Mouse (Mus musculus) megakaryocyte-erythroid progenitor cell, adult 5-6 weeks (primary cell): ENCODE results near the gene Plxna4. TPM values are rescaled to one million over a fixed set of nuclear protein-coding genes. Genes with fewer than 3 reads are reported as not detected.
A peak's percentile ranks its signal among the peaks of the same experiment; 100 is the strongest.
"Not testable (repeated sequence)": the region's sequence is repeated elsewhere in the genome, so short reads cannot be mapped to it uniquely, and the experiment has no call there.

ENCODE experiments used
- ATAC-seq: replicated peaks from 2 replicates; pipeline ENCODE4 v1.8.0; 2016; ENCODE audit warnings: mild to moderate bottlenecking, inconsistent platforms; ENCODE audit not compliant: severe bottlenecking, poor library complexity, low FRiP score, low TSS enrichment
- total RNA-seq, 2 experiments: library from RNA; stranded (forward) in 1 of 2; stranded (reverse) in 1 of 2; fragments of 200-1000, 215-1000 nt in 1 of 2; fragments of >200 nt in 1 of 2; fragmentation: Nextera tagmentation in 1 of 2; gene quantifications; 2 replicates each; pipeline ENCODE4 v1.2.3; 2014 to 2017

Gene Plxna4
- total RNA-seq, 2 experiments from 2014 or later: 0.05 TPM; not detected in 1

GRCm38 (mm10) chr6:32569919-32570318 is 18.1 kb downstream of the Plxna4 start:
- peak; percentile 47; the same call in 1 of the 2 replicates for ATAC-seq

DNA sequence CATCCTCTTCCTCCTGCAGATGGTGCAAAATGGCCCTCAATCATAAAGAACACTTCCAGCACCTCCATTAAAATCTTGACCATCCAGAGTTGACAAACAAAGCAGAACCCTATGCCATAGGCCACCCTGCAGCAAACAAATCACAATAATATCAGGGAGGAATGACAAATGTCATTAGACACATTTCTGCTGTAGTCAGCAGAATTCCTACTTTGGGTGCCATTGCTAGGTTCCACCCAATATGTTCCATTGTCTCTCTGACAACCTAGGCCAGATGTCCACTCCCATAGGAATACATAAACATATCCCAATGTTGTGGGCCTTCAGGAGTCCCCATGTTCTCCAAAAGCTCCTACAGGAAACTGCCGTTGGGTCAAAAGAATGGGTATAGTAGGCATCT is 41.1 kb downstream of the Plxna4 start:
- ATAC-seq: no peak

DNA sequence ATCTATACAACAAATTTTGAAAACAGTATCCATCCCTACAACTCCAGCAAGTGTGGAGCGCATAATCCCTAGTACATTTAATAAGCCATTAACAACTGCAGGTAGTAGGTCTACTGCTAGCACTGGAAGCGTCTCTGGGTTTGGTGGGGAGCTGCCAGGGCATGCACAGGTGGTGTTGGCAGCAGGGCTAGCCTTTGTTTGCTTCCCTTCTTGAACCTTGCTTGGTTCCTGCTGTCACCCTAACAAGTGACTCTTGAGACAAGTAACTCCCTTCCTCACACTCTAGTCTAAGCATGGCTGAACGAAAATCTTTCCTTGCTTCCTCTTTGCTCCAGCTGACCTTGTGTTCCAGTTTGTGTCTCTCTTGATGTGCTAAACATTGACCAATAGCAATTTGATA is 44.0 kb downstream of the Plxna4 start:
- ATAC-seq: no peak

- ATAC-seq: no peak
These were observed 47.8 kb downstream of the Plxna4 start for GRCm38 (mm10) chr6:32540155-32540554.

DNA sequence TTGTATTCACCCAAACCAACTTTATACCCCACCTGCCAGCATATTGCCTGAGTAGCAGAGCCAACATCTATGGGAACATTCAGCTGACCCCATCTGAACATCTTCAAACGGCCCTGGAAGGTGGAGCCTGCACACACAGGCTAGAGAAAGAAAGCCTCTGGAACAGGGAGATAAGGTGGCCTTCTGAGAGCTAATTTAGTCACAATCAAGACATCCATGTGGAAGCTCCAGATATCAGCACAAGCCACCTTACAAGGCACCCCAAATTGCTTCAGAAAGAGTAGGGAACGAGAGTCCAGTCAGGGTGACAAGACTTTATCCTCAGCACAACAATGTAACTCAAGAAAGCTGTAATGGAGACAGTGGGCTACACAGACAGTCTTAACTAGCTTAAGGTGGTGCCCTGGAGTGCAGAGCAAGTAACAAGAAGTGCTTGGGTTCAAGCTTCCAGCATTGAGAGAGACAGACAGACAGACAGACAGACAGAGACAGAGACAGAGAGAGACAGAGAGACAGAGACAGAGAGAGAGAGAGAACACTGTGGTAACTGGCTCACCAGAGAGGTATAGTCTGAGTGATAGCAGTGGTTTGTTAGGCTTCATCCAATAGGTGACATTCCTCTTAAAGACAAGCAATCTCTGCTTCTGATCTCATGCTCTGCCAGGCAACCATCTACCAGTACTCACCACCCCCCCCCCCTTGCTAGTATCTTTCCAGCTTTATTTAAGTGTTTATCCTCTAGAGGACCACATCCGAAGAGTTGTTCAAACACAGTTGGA is 53.8 kb downstream of the Plxna4 start:
- ATAC-seq: peak; percentile 93

GRCm38 (mm10) chr6:32528081-32528570 is 59.9 kb downstream of the Plxna4 start:
- no peak for ATAC-seq

DNA sequence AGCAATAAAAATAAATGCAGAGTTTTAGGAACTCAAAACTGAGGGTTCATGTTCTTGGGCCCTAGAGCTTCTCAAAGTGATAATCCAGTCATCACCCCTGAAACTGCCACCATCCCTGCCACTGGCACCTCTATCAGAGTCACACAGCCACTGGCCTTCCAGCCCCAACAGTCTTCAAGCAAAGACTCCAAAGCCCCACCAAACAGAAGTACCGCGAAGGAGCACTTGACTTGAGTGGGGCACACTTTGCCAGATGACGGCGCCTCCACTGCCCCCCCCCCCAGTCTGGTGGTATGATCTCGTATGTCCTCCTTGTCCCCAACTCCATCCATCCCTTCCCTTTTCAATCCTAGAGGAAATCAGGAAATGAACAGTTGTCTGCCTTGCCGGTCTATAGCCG is 60.5 kb downstream of the Plxna4 start:
- ATAC-seq: no peak

- ATAC-seq: no peak
These were observed 61.2 kb downstream of the Plxna4 start for GRCm38 (mm10) chr6:32526762-32527161.

DNA sequence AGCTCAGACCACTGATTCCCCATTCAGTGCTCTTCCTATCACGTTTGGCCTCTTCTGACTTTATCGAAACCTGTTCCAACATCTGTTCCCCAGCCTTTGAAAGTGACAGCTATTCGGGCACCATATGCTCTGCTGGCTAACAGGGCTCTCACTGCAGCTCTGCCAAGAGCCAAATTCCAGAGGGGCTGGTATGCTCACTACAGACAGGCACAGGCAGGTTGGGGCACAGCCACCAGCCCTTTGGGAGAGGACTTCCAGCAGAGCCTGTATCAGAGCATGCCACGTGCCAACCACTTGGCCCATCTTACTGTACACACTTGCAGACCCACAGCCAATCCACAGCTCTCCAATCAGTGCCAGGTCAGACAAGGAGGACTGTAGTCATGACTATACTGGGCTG is 67.9 kb downstream of the Plxna4 start:
- no peak for ATAC-seq

DNA sequence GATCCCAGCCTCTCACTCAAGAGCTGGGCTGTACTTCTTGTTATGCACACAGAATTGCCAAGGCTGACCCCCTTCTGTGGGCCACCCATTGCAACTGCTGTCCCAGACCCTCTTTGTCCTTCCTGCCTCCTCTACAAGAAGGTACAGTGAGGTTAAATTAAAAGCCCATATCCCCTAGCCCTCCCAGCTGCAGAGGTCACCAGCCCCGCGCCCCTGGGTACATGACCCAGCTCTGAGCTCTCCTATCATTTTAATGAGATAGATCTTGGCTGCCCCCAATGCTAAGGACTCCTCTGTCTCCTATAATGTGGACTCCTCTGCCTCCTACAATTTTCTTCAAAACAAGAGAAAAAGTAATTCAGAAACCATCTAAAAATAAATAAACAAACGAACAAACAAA is 69.4 kb downstream of the Plxna4 start:
- no peak for ATAC-seq

DNA sequence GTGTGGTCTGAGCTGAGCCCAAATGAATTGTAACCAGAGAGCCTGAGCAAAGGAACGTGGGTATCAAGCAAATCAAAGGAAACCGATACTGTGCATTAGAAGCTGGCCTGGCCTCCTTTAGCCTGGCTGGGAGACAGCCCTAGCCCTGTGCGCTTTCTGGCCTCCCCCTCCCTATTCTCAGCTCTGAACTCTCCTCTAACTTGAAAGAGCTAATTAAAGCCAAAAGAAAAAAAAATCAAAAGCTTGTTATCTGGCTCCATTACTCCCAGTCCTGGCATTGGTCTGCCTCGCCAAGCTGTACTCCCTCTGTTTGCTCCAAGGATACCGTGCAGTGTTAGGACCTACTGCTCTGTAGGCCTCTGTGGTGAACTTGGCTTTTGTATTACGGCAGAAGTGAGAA is 73.9 kb downstream of the Plxna4 start:
- no peak for ATAC-seq

DNA sequence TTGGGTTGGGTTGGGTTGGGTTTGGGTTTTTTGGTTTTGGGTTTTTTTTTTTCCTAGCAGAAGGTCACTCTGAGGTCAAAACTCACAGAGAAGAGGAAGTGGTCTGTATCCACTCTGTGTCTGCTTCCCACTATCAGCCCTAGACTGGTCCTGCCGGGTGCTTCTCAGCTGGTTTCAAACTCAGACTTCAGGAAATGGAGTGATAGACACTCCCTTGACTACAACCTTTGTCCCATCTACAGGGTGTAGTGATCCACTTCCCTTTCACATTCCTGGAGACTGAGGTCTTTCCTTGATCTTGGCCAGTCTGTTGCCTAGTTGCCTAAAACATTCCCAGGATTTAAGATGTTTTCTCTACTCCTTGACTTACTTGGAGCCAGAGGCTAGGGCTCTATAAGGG is 76.0 kb downstream of the Plxna4 start:
- ATAC-seq: no peak

GRCm38 (mm10) chr6:32510924-32511323 is 77.1 kb downstream of the Plxna4 start:
- no peak for ATAC-seq

GRCm38 (mm10) chr6:32510491-32510890 is 77.5 kb downstream of the Plxna4 start:
- ATAC-seq: no peak

- ATAC-seq: no peak
These were observed 78.9 kb downstream of the Plxna4 start for GRCm38 (mm10) chr6:32509046-32509445.

DNA sequence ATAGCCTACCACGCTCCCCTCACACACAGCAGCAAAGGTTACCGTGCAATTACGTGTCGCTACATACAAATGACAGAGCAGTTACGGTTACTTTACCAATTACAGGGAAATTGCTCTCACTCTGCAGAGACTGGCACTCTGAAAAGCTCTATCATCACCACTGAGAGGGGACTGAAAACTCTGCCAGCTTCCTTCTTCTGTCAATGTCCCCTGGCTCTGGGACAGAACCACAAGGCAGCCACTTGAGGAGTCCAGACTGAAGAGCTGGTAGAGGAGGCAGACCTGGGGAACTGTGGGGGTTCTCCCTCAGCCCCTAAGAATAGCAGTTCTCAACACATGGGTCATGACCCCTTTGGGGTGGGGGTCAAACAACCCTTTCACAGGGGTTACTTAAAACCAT is 83.0 kb downstream of the Plxna4 start:
- ATAC-seq: no peak

GRCm38 (mm10) chr6:32501186-32501585 is 86.8 kb downstream of the Plxna4 start:
- ATAC-seq: not testable (repeated sequence)

DNA sequence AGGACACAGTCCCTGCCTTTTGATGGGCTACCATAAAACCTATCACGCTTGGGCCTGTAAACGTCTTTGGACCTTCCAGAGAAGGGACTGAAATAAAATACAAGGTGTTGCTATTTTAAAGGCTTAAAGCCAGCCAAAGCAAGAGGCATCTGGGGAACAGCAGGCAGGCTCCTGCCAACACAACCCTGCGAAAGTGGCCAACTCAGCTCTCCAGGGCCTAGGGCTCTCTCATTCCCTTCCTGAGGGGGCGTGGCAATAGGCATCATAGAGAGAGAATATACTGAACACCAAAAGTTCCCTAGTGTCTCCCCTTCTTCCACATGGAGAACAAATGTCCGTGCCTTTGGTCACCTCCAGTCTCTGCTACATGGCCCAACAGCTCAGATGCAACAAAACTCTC is 89.9 kb downstream of the Plxna4 start:
- no peak for ATAC-seq

GRCm38 (mm10) chr6:32496109-32496508 is 91.9 kb downstream of the Plxna4 start:
- no peak for ATAC-seq

DNA sequence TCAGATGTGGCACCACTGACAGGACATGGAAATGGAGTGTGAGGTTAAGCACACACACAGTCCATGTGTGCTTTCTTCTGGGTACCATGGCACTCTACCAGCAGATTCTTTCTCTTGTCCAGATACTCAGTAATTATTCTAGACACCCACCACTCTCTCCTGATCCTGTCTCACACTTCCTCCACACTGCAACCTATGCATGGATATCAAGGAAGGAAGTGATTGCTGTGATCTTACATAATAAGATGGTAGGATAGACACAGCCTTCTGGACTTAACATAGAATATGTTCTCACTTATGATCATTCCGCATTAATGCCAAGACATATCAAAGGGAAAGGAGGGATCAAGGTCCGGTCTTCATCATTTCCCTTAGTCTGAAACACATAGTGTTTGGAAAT is 92.5 kb downstream of the Plxna4 start:
- ATAC-seq: no peak

DNA sequence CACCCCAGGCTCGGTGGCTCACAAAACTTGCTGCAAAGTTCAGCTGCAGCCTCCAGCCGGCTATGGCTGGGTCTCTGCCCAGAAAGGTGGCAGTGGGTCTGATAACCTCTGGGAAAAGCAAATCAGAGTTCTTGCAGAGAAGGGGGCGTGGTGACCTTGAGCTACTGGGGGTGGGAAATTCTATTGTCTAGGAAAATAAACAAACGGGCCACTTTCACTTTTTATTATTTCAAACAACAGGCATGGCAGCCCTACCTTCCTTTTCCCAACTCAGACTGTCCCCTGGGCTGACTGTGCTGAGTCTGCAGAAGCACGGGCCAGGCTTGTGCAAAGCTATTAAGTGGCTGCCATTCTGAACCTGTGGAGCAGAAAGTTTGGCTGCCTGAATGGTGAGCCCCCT is 94.4 kb downstream of the Plxna4 start:
- no peak for ATAC-seq
